Mouse (Mus musculus) limb, embryonic 11.5 days (tissue): ENCODE measurements around the gene Phgr1. TPM values are rescaled to one million over a fixed set of nuclear protein-coding genes. Genes with fewer than 3 reads are reported as not detected.
A peak's percentile ranks its signal among the peaks of the same experiment; 100 is the strongest.

Experiments used
- ATAC-seq: fragments of 200-750 bp; cut with Nextera tagmentation; 2 replicates; pipeline ENCODE4 v1.8.0; 2017; ENCODE audit warnings: low read depth; ENCODE audit not compliant: insufficient number of reproducible peaks, low FRiP score, low TSS enrichment
- DNase-seq: peaks from one replicate; pipeline ENCODE4 v3.0.0-alpha.2; 2015; ENCODE audit warnings: low spot score
- H3K27ac ChIP-seq: fragments of 300-500 bp; sonication (generic); replicated peaks from 2 replicates; pipeline ENCODE4 v1.5.1; 2014; ENCODE audit warnings: low read depth, mild to moderate bottlenecking, low read length
- H3K27me3 ChIP-seq: fragments of 300-500 bp; sonication (generic); 2 replicates; pipeline ENCODE4 v1.6.1; 2014; ENCODE audit warnings: mild to moderate bottlenecking, low read length, mixed read lengths; ENCODE audit not compliant: control insufficient read depth, insufficient read depth
- H3K36me3 ChIP-seq: fragments of 300-500 bp; sonication (generic); 2 replicates; pipeline ENCODE4 v1.6.1; 2014; ENCODE audit warnings: mild to moderate bottlenecking, low read length, moderate library complexity, mixed read lengths; ENCODE audit not compliant: control insufficient read depth, insufficient read depth
- H3K4me1 ChIP-seq: fragments of 300-500 bp; sonication (generic); 2 replicates; pipeline ENCODE4 v1.6.1; 2014; ENCODE audit warnings: low read length, mixed read lengths; ENCODE audit not compliant: control insufficient read depth, insufficient read depth
- H3K4me2 ChIP-seq: fragments of 300-500 bp; sonication (generic); 2 replicates; pipeline ENCODE4 v1.6.1; 2014; ENCODE audit warnings: low read depth, mild to moderate bottlenecking, moderate library complexity; ENCODE audit not compliant: severe bottlenecking
- H3K4me3 ChIP-seq: fragments of 300-500 bp; sonication (generic); 2 replicates; pipeline ENCODE4 v1.5.1; 2014; ENCODE audit warnings: low read depth, low read length
- H3K9ac ChIP-seq: fragments of 300-500 bp; sonication (generic); 2 replicates; pipeline ENCODE4 v1.6.1; 2014; ENCODE audit warnings: mild to moderate bottlenecking, low read length
- H3K9me3 ChIP-seq: fragments of 300-500 bp; sonication (generic); 2 replicates; pipeline ENCODE4 v1.6.1; 2016; ENCODE audit warnings: low read length; ENCODE audit not compliant: control insufficient read depth
- WGBS: fragments of 180-500 bp; shearing (Covaris S2); extraction: QIAGEN DNeasy Blood & Tissue Kit; methylation state at CpG from one replicate; pipeline ENCODE4 v1.1.7; 2014; 5-methylcytosine and 5-hydroxymethylcytosine counted together
- polyA plus RNA-seq: library from polyadenylated mRNA; unstranded; fragments of >200 nt; fragmentation: Nextera tagmentation; extraction: Ambion mirVana; gene quantifications from 2 replicates; pipeline ENCODE4 v1.2.1, GENCODE M21; 2014

Phgr1 gene
- not detected in 2 replicates for polyA plus RNA-seq

- ATAC-seq (no peak), DNase-seq (no peak)
- H3K4me3 ChIP-seq = no peak within 1 kb of the TSS
- no peaks in the 10 kb centered on the region for H3K4me1 ChIP-seq
- no peaks in the 10 kb centered on the region for H3K9me3 ChIP-seq
- H3K4me2 ChIP-seq = no peak within 1 kb of the TSS
- 80% methylated on average over 6 of the region's 6 CpGs for WGBS
- H3K27me3 ChIP-seq = no peaks in the 10 kb centered on the region
- H3K9ac ChIP-seq = no peak within 1 kb of the TSS
- H3K36me3 ChIP-seq = no peaks in the 10 kb centered on the region
- H3K27ac ChIP-seq = no peak within 1 kb of the TSS
Observed at GRCm38 (mm10) chr2:118772158-118772874, at the start of gene Phgr1. Gene Phgr1, plus strand, starts transcription at chr2:118772769.

- Histone ChIP-seq H3K36me3 (no peaks in the 10 kb centered on the region), H3K27me3 (no peaks in the 10 kb centered on the region), H3K4me2 (no peak overlapping the region), H3K9me3 (no peaks in the 10 kb centered on the region), H3K27ac (no peak overlapping the region), H3K4me3 (no peak overlapping the region), H3K9ac (no peak overlapping the region), H3K4me1 (peaks cover 10% of the 10 kb centered on the region)
- DNase-seq (no peak), ATAC-seq (no peak)
- WGBS = 82% methylated on average over 15 of the region's 15 CpGs
Observed at GRCm38 (mm10) chr2:118723693-118724486, 48.7 kb upstream of the Phgr1 start.

- WGBS = 86% methylated on average over 4 of the region's 4 CpGs
- H3K27me3 ChIP-seq = no peaks in the 10 kb centered on the region
Observed at GRCm38 (mm10) chr2:118725511-118725910, 47.1 kb upstream of the Phgr1 start.

GRCm38 (mm10) chr2:118726873-118727272 is 45.7 kb upstream of the Phgr1 start:
- H3K36me3 ChIP-seq = no peaks in the 10 kb centered on the region
- ATAC-seq (no peak), DNase-seq (no peak)
- H3K4me2 ChIP-seq = no peak overlapping the region
- H3K4me3 ChIP-seq = no peak overlapping the region
- peaks cover 6% of the 10 kb centered on the region; the same call in 1 of the 2 replicates for H3K27me3 ChIP-seq
- no peak overlapping the region for H3K27ac ChIP-seq
- no peak overlapping the region for H3K9ac ChIP-seq
- H3K4me1 ChIP-seq = peaks cover 11% of the 10 kb centered on the region
- H3K9me3 ChIP-seq = no peaks in the 10 kb centered on the region
- 80% methylated on average over 2 of the region's 2 CpGs for WGBS

More at GRCm38 (mm10) chr2:118725511-118725910, 47.1 kb upstream of the Phgr1 start:
- Histone ChIP-seq H3K36me3 (no peaks in the 10 kb centered on the region), H3K27ac (no peak overlapping the region), H3K4me1 (peaks cover 11% of the 10 kb centered on the region), H3K9ac (no peak overlapping the region), H3K4me2 (no peak overlapping the region), H3K4me3 (no peak overlapping the region), H3K9me3 (no peaks in the 10 kb centered on the region)
- DNase-seq (no peak), ATAC-seq (no peak)

- 17% methylated on average over 9 of the region's 9 CpGs for WGBS
- H3K27ac ChIP-seq = no peak overlapping the region
- DNase-seq = no peak
- peaks cover 11% of the 10 kb centered on the region for H3K4me1 ChIP-seq
- no peaks in the 10 kb centered on the region for H3K36me3 ChIP-seq
- no peak overlapping the region for H3K4me2 ChIP-seq
- H3K4me3 ChIP-seq = no peak overlapping the region
- H3K9ac ChIP-seq = no peak overlapping the region
- no peaks in the 10 kb centered on the region for H3K9me3 ChIP-seq
- peaks cover 6% of the 10 kb centered on the region; the same call in 1 of the 2 replicates for H3K27me3 ChIP-seq
- no peak for ATAC-seq
Observed at GRCm38 (mm10) chr2:118727911-118728310, 44.7 kb upstream of the Phgr1 start.

GRCm38 (mm10) chr2:118728337-118728736 is 44.2 kb upstream of the Phgr1 start, which contains the start of gene Plcb2:
Gene Plcb2, minus strand, starts transcription at chr2:118728438.
- peak; percentile 54; the same call in 1 of the 2 replicates for ATAC-seq
- Histone ChIP-seq H3K9me3 (no peaks in the 10 kb centered on the region), H3K9ac (0 out of 2 replicates have a peak within 1 kb of the TSS, but pooled peaks have one; percentile 22), H3K4me1 (peaks cover 11% of the 10 kb centered on the region), H3K27ac (no peak within 1 kb of the TSS), H3K36me3 (no peaks in the 10 kb centered on the region), H3K4me3 (no peak within 1 kb of the TSS), H3K27me3 (peaks cover 6% of the 10 kb centered on the region; the same call in 1 of the 2 replicates), H3K4me2 (no peak within 1 kb of the TSS)
- 9% methylated on average over 7 of the region's 7 CpGs for WGBS
- DNase-seq = no peak

GRCm38 (mm10) chr2:118729194-118729593 is 43.4 kb upstream of the Phgr1 start:
- 0 out of 2 replicates have a peak overlapping the region, but pooled peaks have one; percentile 22 for H3K9ac ChIP-seq
- DNase-seq = no peak
- no peaks in the 10 kb centered on the region for H3K36me3 ChIP-seq
- H3K4me2 ChIP-seq = no peak overlapping the region
- WGBS = 35% methylated on average over 4 of the region's 4 CpGs
- no peak overlapping the region for H3K4me3 ChIP-seq
- no peaks in the 10 kb centered on the region for H3K9me3 ChIP-seq
- no peak for ATAC-seq
- peaks cover 11% of the 10 kb centered on the region for H3K4me1 ChIP-seq
- no peak overlapping the region for H3K27ac ChIP-seq
- H3K27me3 ChIP-seq = peaks cover 6% of the 10 kb centered on the region; the same call in 1 of the 2 replicates

GRCm38 (mm10) chr2:118729816-118730621 is 42.5 kb upstream of the Phgr1 start:
- DNase-seq (no peak), ATAC-seq (no peak)
- peaks cover 6% of the 10 kb centered on the region; the same call in 1 of the 2 replicates for H3K27me3 ChIP-seq
- H3K4me3 ChIP-seq = no peak overlapping the region
- H3K9me3 ChIP-seq = no peaks in the 10 kb centered on the region
- H3K9ac ChIP-seq = no peak overlapping the region
- H3K4me2 ChIP-seq = no peak overlapping the region
- WGBS = 27% methylated on average over 8 of the region's 8 CpGs
- H3K36me3 ChIP-seq = no peaks in the 10 kb centered on the region
- H3K4me1 ChIP-seq = peaks cover 11% of the 10 kb centered on the region
- H3K27ac ChIP-seq = no peak overlapping the region
